Mouse (Mus musculus): ENCODE measurements around the gene Spata25. TPM values are rescaled to one million over a fixed set of nuclear protein-coding genes. Genes with fewer than 3 reads are reported as not detected.

Spata25 gene
- polyA plus RNA-seq, 1 experiment from 2014 or later: not detected

- peak; percentile 74 for ATAC-seq (replicated peaks; ENCODE audit: low FRiP score, low TSS enrichment, low read depth)
- H3K9ac ChIP-seq (ENCODE audit: low read length): peak within 1 kb of the TSS; percentile 69
- peaks cover 26% of the 10 kb centered on the region for H3K36me3 ChIP-seq (ENCODE audit: control insufficient read depth, insufficient read depth, low read length)
- H3K4me2 ChIP-seq (ENCODE audit: low read length): peak within 1 kb of the TSS; percentile 97
- peak within 1 kb of the TSS; percentile 81 for H3K27ac ChIP-seq (ENCODE audit: low read depth)
- under 1% methylated on average over 35 of the region's 35 CpGs for WGBS
- peak within 1 kb of the TSS; percentile 79 for H3K4me3 ChIP-seq (ENCODE audit: low read depth, low read length)
- peaks cover 8% of the 10 kb centered on the region for H3K4me1 ChIP-seq (replicated peaks; ENCODE audit: control insufficient read depth, insufficient read depth, low read length)
- peak; percentile 88 for DNase-seq (ENCODE audit: low spot score)
- H3K27me3 ChIP-seq (replicated peaks; ENCODE audit: control insufficient read depth, insufficient read depth, low read length): no peaks in the 10 kb centered on the region
- H3K9me3 ChIP-seq (ENCODE audit: control insufficient read depth, low read length): no peaks in the 10 kb centered on the region
These were observed 4.5 kb upstream of the Spata25 start, which contains the start of gene Ctsa for GRCm38 (mm10) chr2:164832748-164833301. Gene Ctsa, plus strand, starts transcription at chr2:164832873.

GRCm38 (mm10) chr2:164832032-164832747 lies 3.9 kb upstream of the Spata25 start:
- Histone ChIP-seq H3K9me3 (ENCODE audit: control insufficient read depth, low read length) (no peaks in the 10 kb centered on the region), H3K4me3 (ENCODE audit: low read depth, low read length) (peak overlapping the region; percentile 79), H3K4me1 (replicated peaks; ENCODE audit: control insufficient read depth, insufficient read depth, low read length) (peaks cover 8% of the 10 kb centered on the region), H3K27me3 (replicated peaks; ENCODE audit: control insufficient read depth, insufficient read depth, low read length) (no peaks in the 10 kb centered on the region), H3K4me2 (ENCODE audit: low read length) (peak overlapping the region; percentile 97), H3K27ac (ENCODE audit: low read depth) (no peak overlapping the region; the same call in 1 of the 2 replicates), H3K9ac (ENCODE audit: low read length) (peak overlapping the region; percentile 69; the same call in 1 of the 2 replicates), H3K36me3 (ENCODE audit: control insufficient read depth, insufficient read depth, low read length) (peaks cover 27% of the 10 kb centered on the region)
- ATAC-seq (replicated peaks; ENCODE audit: low FRiP score, low TSS enrichment, low read depth) (no peak), DNase-seq (ENCODE audit: low spot score) (no peak)
- 61% methylated on average over 16 of the region's 16 CpGs for WGBS

- ATAC-seq (replicated peaks; ENCODE audit: low FRiP score, low TSS enrichment, low read depth) (no peak), DNase-seq (ENCODE audit: low spot score) (no peak)
- no peaks in the 10 kb centered on the region for H3K9me3 ChIP-seq (ENCODE audit: control insufficient read depth, low read length)
- H3K36me3 ChIP-seq (ENCODE audit: control insufficient read depth, insufficient read depth, low read length): peaks cover 30% of the 10 kb centered on the region
- H3K9ac ChIP-seq (ENCODE audit: low read length): no peak overlapping the region
- 86% methylated on average over 10 of the region's 10 CpGs for WGBS
- H3K4me3 ChIP-seq (ENCODE audit: low read depth, low read length): no peak overlapping the region
- no peak overlapping the region for H3K27ac ChIP-seq (ENCODE audit: low read depth)
- H3K4me1 ChIP-seq (replicated peaks; ENCODE audit: control insufficient read depth, insufficient read depth, low read length): peaks cover 8% of the 10 kb centered on the region
- H3K27me3 ChIP-seq (replicated peaks; ENCODE audit: control insufficient read depth, insufficient read depth, low read length): no peaks in the 10 kb centered on the region
- no peak overlapping the region for H3K4me2 ChIP-seq (ENCODE audit: low read length)
These were observed 2.7 kb upstream of the Spata25 start for GRCm38 (mm10) chr2:164831029-164831428.

- no peaks in the 10 kb centered on the region for H3K27me3 ChIP-seq (replicated peaks; ENCODE audit: control insufficient read depth, insufficient read depth, low read length)
- ATAC-seq (replicated peaks; ENCODE audit: low FRiP score, low TSS enrichment, low read depth): no peak
- H3K27ac ChIP-seq (ENCODE audit: low read depth): no peak overlapping the region
- no peak overlapping the region for H3K4me2 ChIP-seq (ENCODE audit: low read length)
- H3K4me1 ChIP-seq (replicated peaks; ENCODE audit: control insufficient read depth, insufficient read depth, low read length): peaks cover 1% of the 10 kb centered on the region
- H3K36me3 ChIP-seq (ENCODE audit: control insufficient read depth, insufficient read depth, low read length): peaks cover 38% of the 10 kb centered on the region
- H3K9ac ChIP-seq (ENCODE audit: low read length): no peak overlapping the region
- H3K9me3 ChIP-seq (ENCODE audit: control insufficient read depth, low read length): no peaks in the 10 kb centered on the region
- WGBS: 97% methylated on average over 1 of the region's 1 CpGs
- no peak for DNase-seq (ENCODE audit: low spot score)
- no peak overlapping the region for H3K4me3 ChIP-seq (ENCODE audit: low read depth, low read length)
These were observed 753 bp upstream of the Spata25 start for GRCm38 (mm10) chr2:164829090-164829489.

- DNase-seq (ENCODE audit: low spot score) (no peak), ATAC-seq (replicated peaks; ENCODE audit: low FRiP score, low TSS enrichment, low read depth) (no peak)
- no peaks in the 10 kb centered on the region for H3K27me3 ChIP-seq (replicated peaks; ENCODE audit: control insufficient read depth, insufficient read depth, low read length)
- WGBS: 89% methylated on average over 16 of the region's 16 CpGs
- no peak overlapping the region for H3K27ac ChIP-seq (ENCODE audit: low read depth)
- no peak overlapping the region for H3K4me2 ChIP-seq (ENCODE audit: low read length)
- peaks cover 38% of the 10 kb centered on the region for H3K36me3 ChIP-seq (ENCODE audit: control insufficient read depth, insufficient read depth, low read length)
- no peaks in the 10 kb centered on the region for H3K9me3 ChIP-seq (ENCODE audit: control insufficient read depth, low read length)
- H3K4me3 ChIP-seq (ENCODE audit: low read depth, low read length): no peak overlapping the region
- no peak overlapping the region for H3K9ac ChIP-seq (ENCODE audit: low read length)
- H3K4me1 ChIP-seq (replicated peaks; ENCODE audit: control insufficient read depth, insufficient read depth, low read length): peaks cover 9% of the 10 kb centered on the region
These were observed 1.0 kb downstream of the Spata25 start for GRCm38 (mm10) chr2:164827146-164827850.

GRCm38 (mm10) chr2:164825521-164825920 lies 2.8 kb downstream of the Spata25 start:
- H3K27me3 ChIP-seq (replicated peaks; ENCODE audit: control insufficient read depth, insufficient read depth, low read length): no peaks in the 10 kb centered on the region
- H3K9ac ChIP-seq (ENCODE audit: low read length): no peak overlapping the region
- peaks cover 48% of the 10 kb centered on the region for H3K36me3 ChIP-seq (ENCODE audit: control insufficient read depth, insufficient read depth, low read length)
- H3K4me2 ChIP-seq (ENCODE audit: low read length): no peak overlapping the region
- H3K4me3 ChIP-seq (ENCODE audit: low read depth, low read length): no peak overlapping the region
- H3K27ac ChIP-seq (ENCODE audit: low read depth): no peak overlapping the region
- no peaks in the 10 kb centered on the region for H3K9me3 ChIP-seq (ENCODE audit: control insufficient read depth, low read length)
- WGBS: 92% methylated on average over 17 of the region's 17 CpGs
- no peak for ATAC-seq (replicated peaks; ENCODE audit: low FRiP score, low TSS enrichment, low read depth)
- peaks cover 10% of the 10 kb centered on the region for H3K4me1 ChIP-seq (replicated peaks; ENCODE audit: control insufficient read depth, insufficient read depth, low read length)
- no peak for DNase-seq (ENCODE audit: low spot score)

- Histone ChIP-seq H3K27ac (ENCODE audit: low read depth) (no peak overlapping the region), H3K4me1 (replicated peaks; ENCODE audit: control insufficient read depth, insufficient read depth, low read length) (peaks cover 10% of the 10 kb centered on the region), H3K27me3 (replicated peaks; ENCODE audit: control insufficient read depth, insufficient read depth, low read length) (no peaks in the 10 kb centered on the region), H3K4me3 (ENCODE audit: low read depth, low read length) (peak overlapping the region; percentile 91; the same call in 1 of the 2 replicates), H3K36me3 (ENCODE audit: control insufficient read depth, insufficient read depth, low read length) (peaks cover 54% of the 10 kb centered on the region), H3K9ac (ENCODE audit: low read length) (no peak overlapping the region), H3K9me3 (ENCODE audit: control insufficient read depth, low read length) (no peaks in the 10 kb centered on the region), H3K4me2 (ENCODE audit: low read length) (0 out of 2 replicates have a peak overlapping the region, but pooled peaks have one; percentile 63)
- ATAC-seq (replicated peaks; ENCODE audit: low FRiP score, low TSS enrichment, low read depth) (no peak), DNase-seq (ENCODE audit: low spot score) (no peak)
- 92% methylated on average over 4 of the region's 4 CpGs for WGBS
These were observed 4.4 kb downstream of the Spata25 start for GRCm38 (mm10) chr2:164823969-164824368.

GRCm38 (mm10) chr2:164823181-164823585 lies 5.2 kb downstream of the Spata25 start:
- no peaks in the 10 kb centered on the region for H3K27me3 ChIP-seq (replicated peaks; ENCODE audit: control insufficient read depth, insufficient read depth, low read length)
- WGBS: 1% methylated on average over 10 of the region's 10 CpGs
- peak overlapping the region; percentile 71 for H3K27ac ChIP-seq (ENCODE audit: low read depth)
- H3K9ac ChIP-seq (ENCODE audit: low read length): peak overlapping the region; percentile 67
- H3K4me1 ChIP-seq (replicated peaks; ENCODE audit: control insufficient read depth, insufficient read depth, low read length): peaks cover 10% of the 10 kb centered on the region
- no peaks in the 10 kb centered on the region for H3K9me3 ChIP-seq (ENCODE audit: control insufficient read depth, low read length)
- peak overlapping the region; percentile 91 for H3K4me3 ChIP-seq (ENCODE audit: low read depth, low read length)
- peak; percentile 65 for ATAC-seq (replicated peaks; ENCODE audit: low FRiP score, low TSS enrichment, low read depth)
- peaks cover 52% of the 10 kb centered on the region for H3K36me3 ChIP-seq (ENCODE audit: control insufficient read depth, insufficient read depth, low read length)
- peak overlapping the region; percentile 63 for H3K4me2 ChIP-seq (ENCODE audit: low read length)
- no peak for DNase-seq (ENCODE audit: low spot score)

Data from intestine, embryonic 14.5 days (tissue).